Mouse (Mus musculus) ES-Bruce4 (cell line): ENCODE data around the gene Cox7a2. TPM values are rescaled to one million over a fixed set of nuclear protein-coding genes. Genes with fewer than 3 reads are reported as not detected.

Experiments
- H3K27ac ChIP-seq: 2 replicates; pipeline ENCODE4 v1.5.1; 2012; ENCODE audit warnings: low read length, inconsistent platforms; ENCODE audit not compliant: insufficient read depth
- H3K27me3 ChIP-seq: 2 replicates; pipeline ENCODE4 v1.6.1; 2012; ENCODE audit warnings: mild to moderate bottlenecking, low read length, inconsistent platforms; ENCODE audit not compliant: control insufficient read depth, poor library complexity, insufficient read depth, severe bottlenecking
- H3K36me3 ChIP-seq: 2 replicates; pipeline ENCODE4 v1.6.1; 2012; ENCODE audit warnings: inconsistent platforms, mild to moderate bottlenecking, low read length, moderate library complexity; ENCODE audit not compliant: control insufficient read depth, poor library complexity, insufficient read depth, severe bottlenecking
- H3K4me1 ChIP-seq: one replicate; pipeline ENCODE4 v1.8.1; 2011; ENCODE audit warnings: low read length; ENCODE audit not compliant: control insufficient read depth, insufficient read depth
- H3K4me3 ChIP-seq: 2 replicates; pipeline ENCODE4 v1.5.1; 2011; ENCODE audit warnings: low read depth, mild to moderate bottlenecking, low read length
- H3K9ac ChIP-seq: 2 replicates; pipeline ENCODE4 v1.6.1; 2012; ENCODE audit warnings: low read depth, mild to moderate bottlenecking, inconsistent platforms; ENCODE audit not compliant: poor library complexity, severe bottlenecking
- H3K9me3 ChIP-seq: replicated peaks from 2 replicates; pipeline ENCODE4 v1.6.1; 2012; ENCODE audit warnings: mild to moderate bottlenecking, low read length, inconsistent platforms; ENCODE audit not compliant: control insufficient read depth, poor library complexity, insufficient read depth, severe bottlenecking
- CTCF ChIP-seq: IDR thresholded peaks from one replicate; pipeline ENCODE4 v1.8.1; 2011; ENCODE audit warnings: low read depth, low read length
- EP300 ChIP-seq: IDR thresholded peaks from 2 replicates; pipeline ENCODE4 v1.6.1; 2011; ENCODE audit warnings: low read depth, low read length; ENCODE audit not compliant: insufficient read depth
- POLR2A ChIP-seq: IDR thresholded peaks from one replicate; pipeline ENCODE4 v1.8.1; 2011; ENCODE audit warnings: low read length; ENCODE audit not compliant: insufficient read depth
- polyA plus RNA-seq: library from polyadenylated mRNA; stranded (reverse); fragments of >200 nt; gene quantifications from 2 replicates; pipeline ENCODE4 v1.2.4, GENCODE M21; 2011; ENCODE audit warnings: low read depth; ENCODE audit not compliant: missing spikeins, insufficient read depth, insufficient read length

Cox7a2 gene
- polyA plus RNA-seq, 1 experiment = 525 TPM

GRCm38 (mm10) chr9:79714471-79715045 is 45.1 kb downstream of the Cox7a2 start:
- no peaks in the 10 kb centered on the region for H3K9me3 ChIP-seq
- H3K36me3 ChIP-seq = no peaks in the 10 kb centered on the region
- H3K4me1 ChIP-seq = no peaks in the 10 kb centered on the region
- peaks cover 13% of the 10 kb centered on the region for H3K27me3 ChIP-seq
- no peak overlapping the region for H3K27ac ChIP-seq
- no peak overlapping the region for H3K4me3 ChIP-seq
- TF ChIP-seq CTCF (no peak), POLR2A (no peak), EP300 (no peak)
- H3K9ac ChIP-seq = no peak overlapping the region

Other genes starting within 250 kb of the Cox7a2 start
- gene Col12a1, start 41.0 kb downstream of the Cox7a2 start, polyA plus RNA-seq = 3.3 and 4.4 TPM in 2 replicates
- gene Tmem30a, start 33.6 kb upstream of the Cox7a2 start, polyA plus RNA-seq = 58.8 and 59.1 TPM in 2 replicates